Mouse (Mus musculus) olfactory bulb, adult 2 months (tissue): Measurements from ENCODE around the gene BC100530.
"Not testable (repeated sequence)": the region's sequence is repeated elsewhere in the genome, so short reads cannot be mapped to it uniquely, and the experiment has no call there.

Source experiments
- CTCF ChIP-seq: fragments of 200-500 bp; IDR thresholded peaks from 2 replicates; pipeline ENCODE4 v1.5.1; 2012; ENCODE audit warnings: low read depth, mild to moderate bottlenecking, low read length, moderate library complexity; ENCODE audit not compliant: insufficient read depth
- POLR2A ChIP-seq: fragments of 200-500 bp; IDR thresholded peaks from 2 replicates; pipeline ENCODE4 v1.6.1; 2012; ENCODE audit warnings: mild to moderate bottlenecking, low read depth, low read length, moderate library complexity; ENCODE audit not compliant: insufficient read depth

DNA sequence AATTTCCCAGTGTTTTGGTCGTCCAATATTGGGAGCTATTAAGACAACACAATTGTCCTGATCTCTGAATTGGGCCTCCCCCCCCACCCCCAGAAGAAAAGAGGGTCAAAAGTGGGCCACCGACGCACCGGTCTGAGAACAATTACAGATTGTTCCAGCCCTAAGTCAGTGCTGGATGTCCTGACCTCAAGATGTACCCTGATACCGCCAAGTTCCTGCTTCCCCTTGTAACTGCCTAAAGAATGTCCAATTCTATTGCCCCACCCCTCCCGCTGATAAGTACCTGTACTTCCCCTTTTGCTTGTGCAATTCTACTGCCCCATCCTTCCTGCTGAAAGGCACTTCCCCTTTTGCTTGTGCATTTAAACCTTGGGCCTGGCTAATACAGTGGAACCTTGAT lies 51.4 kb downstream of the BC100530 start:
- not testable (repeated sequence) for TF ChIP-seq POLR2A, CTCF
